Mouse (Mus musculus) G1E (cell line): ENCODE results near the gene AI661453. TPM values are rescaled to one million over a fixed set of nuclear protein-coding genes. Genes with fewer than 3 reads are reported as not detected.

Source experiments
- ATAC-seq: 2 replicates; pipeline ENCODE4 v1.8.0; 2016; ENCODE audit warnings: mild to moderate bottlenecking; ENCODE audit not compliant: insufficient number of reproducible peaks, poor library complexity, low FRiP score, severe bottlenecking; ENCODE audit errors: extremely low read depth
- DNase-seq: peaks from one replicate; pipeline ENCODE4 v3.0.0; 2012; ENCODE audit warnings: low spot score
- H3K27me3 ChIP-seq: 2 replicates; pipeline ENCODE4 v1.6.1; 2012; ENCODE audit warnings: mild to moderate bottlenecking, low read length, inconsistent platforms; ENCODE audit not compliant: insufficient read depth
- H3K36me3 ChIP-seq: replicated peaks from 2 replicates; pipeline ENCODE3; 2012; ENCODE audit warnings: mild to moderate bottlenecking, inconsistent platforms
- H3K4me1 ChIP-seq: 2 replicates; pipeline ENCODE4 v1.6.1; 2012; ENCODE audit warnings: low read depth, low read length, inconsistent platforms, mixed read lengths; ENCODE audit not compliant: insufficient read depth
- H3K4me3 ChIP-seq: 2 replicates; pipeline ENCODE4 v1.5.1; 2012; ENCODE audit warnings: low read depth, mild to moderate bottlenecking, inconsistent platforms, low read length, moderate library complexity, mixed read lengths
- H3K9me3 ChIP-seq: replicated peaks from 2 replicates; pipeline ENCODE4 v1.6.1; 2012; ENCODE audit warnings: inconsistent platforms
- CTCF ChIP-seq: IDR thresholded peaks from 2 replicates; pipeline ENCODE4 v1.5.1; 2012; ENCODE audit warnings: low read depth, low read length, inconsistent platforms, mixed read lengths
- GATA1 ChIP-seq: IDR thresholded peaks from 2 replicates; pipeline ENCODE4 v1.6.1; 2012; ENCODE audit warnings: borderline replicate concordance, low read length, inconsistent platforms, mixed read lengths
- GATA2 ChIP-seq: IDR thresholded peaks from 2 replicates; pipeline ENCODE4 v1.6.1; 2012; ENCODE audit warnings: low read depth, low read length, inconsistent platforms, borderline replicate concordance
- POLR2AphosphoS5 ChIP-seq: IDR thresholded peaks from 2 replicates; pipeline ENCODE4 v1.6.1; 2012; ENCODE audit warnings: low read depth, low read length, inconsistent platforms; ENCODE audit not compliant: insufficient replicate concordance
- TAL1 ChIP-seq: conservative IDR thresholded peaks from 2 replicates; pipeline ENCODE4 v1.6.1; 2012; ENCODE audit warnings: low read depth, low read length, inconsistent platforms, mixed read lengths
- polyA plus RNA-seq: library from polyadenylated mRNA; stranded (reverse); fragments of >175 nt; gene quantifications from 2 replicates; pipeline ENCODE4 v1.2.3, GENCODE M21; 2012
- total RNA-seq, 2 experiments: library from RNA; stranded (forward) in 1 of 2; stranded (reverse) in 1 of 2; fragments of 200-1000 nt in 1 of 2; fragments of >200 nt in 1 of 2; fragmentation: Nextera tagmentation in 1 of 2; gene quantifications; 2 replicates each; pipeline ENCODE4 v1.2.3; 2014 to 2017

Gene AI661453
- not detected in 2 replicates for total RNA-seq (2014; fragmentation: Nextera tagmentation)
- under 0.01 and 0.06 TPM in 2 replicates for total RNA-seq (2017)
- 0.02 and 0.03 TPM in 2 replicates for polyA plus RNA-seq

GRCm38 (mm10) chr17:47436156-47436906 is at the start of gene AI661453:
AI661453 (plus strand) TSS chr17:47436615.
- H3K9me3 ChIP-seq, result no peaks in the 10 kb centered on the region
- no peak for DNase-seq
- H3K4me1 ChIP-seq, result no peaks in the 10 kb centered on the region
- no peaks in the 10 kb centered on the region for H3K36me3 ChIP-seq
- no peak within 1 kb of the TSS for H3K4me3 ChIP-seq
- no peak for ATAC-seq
- H3K27me3 ChIP-seq, result peaks cover 52% of the 10 kb centered on the region
- no peak for TF ChIP-seq GATA1
- TF ChIP-seq GATA2, result no peak

GRCm38 (mm10) chr17:47386649-47387048 is 49.8 kb upstream of the AI661453 start:
- ATAC-seq, result no peak
- Histone ChIP-seq H3K36me3 (peaks cover 7% of the 10 kb centered on the region), H3K4me1 (no peaks in the 10 kb centered on the region), H3K27me3 (peaks cover 5% of the 10 kb centered on the region; the same call in 1 of the 2 replicates), H3K4me3 (no peak overlapping the region), H3K9me3 (peaks cover 3% of the 10 kb centered on the region)
- no peak for TF ChIP-seq GATA2
- TF ChIP-seq CTCF, result peak; percentile 75
- no peak for DNase-seq

- H3K9me3 ChIP-seq, result no peaks in the 10 kb centered on the region
- no peak overlapping the region for H3K4me3 ChIP-seq
- no peak for TF ChIP-seq GATA2
- TF ChIP-seq CTCF, result no peak
- TF ChIP-seq TAL1, result no peak
- no peak for TF ChIP-seq GATA1
- TF ChIP-seq POLR2AphosphoS5, result no peak
- H3K27me3 ChIP-seq, result peaks cover 30% of the 10 kb centered on the region
- DNase-seq (no peak), ATAC-seq (no peak)
- H3K36me3 ChIP-seq, result no peaks in the 10 kb centered on the region
- peaks cover 14% of the 10 kb centered on the region for H3K4me1 ChIP-seq
Observed at GRCm38 (mm10) chr17:47394223-47394869, 42.1 kb upstream of the AI661453 start.

GRCm38 (mm10) chr17:47395376-47395913 is 41.0 kb upstream of the AI661453 start:
- TF ChIP-seq TAL1 (no peak), GATA2 (no peak), CTCF (no peak), POLR2AphosphoS5 (no peak), GATA1 (no peak)
- Histone ChIP-seq H3K4me3 (peak overlapping the region; percentile 68), H3K9me3 (no peaks in the 10 kb centered on the region), H3K27me3 (peaks cover 30% of the 10 kb centered on the region), H3K36me3 (no peaks in the 10 kb centered on the region), H3K4me1 (peaks cover 14% of the 10 kb centered on the region)
- ATAC-seq (no peak), DNase-seq (peak; percentile 23)

GRCm38 (mm10) chr17:47399091-47399490 is 37.3 kb upstream of the AI661453 start:
- no peaks in the 10 kb centered on the region for H3K36me3 ChIP-seq
- ATAC-seq (no peak), DNase-seq (no peak)
- H3K4me3 ChIP-seq, result no peak overlapping the region
- H3K27me3 ChIP-seq, result peaks cover 14% of the 10 kb centered on the region
- TF ChIP-seq POLR2AphosphoS5 (no peak), GATA1 (no peak), GATA2 (no peak), TAL1 (no peak), CTCF (no peak)
- H3K4me1 ChIP-seq, result peaks cover 14% of the 10 kb centered on the region
- no peaks in the 10 kb centered on the region for H3K9me3 ChIP-seq

GRCm38 (mm10) chr17:47400451-47400850 is 36.0 kb upstream of the AI661453 start, which contains the start of gene Guca1a:
Guca1a (minus strand) TSS chr17:47400584.
- TF ChIP-seq GATA1, result no peak
- no peak for TF ChIP-seq GATA2
- TF ChIP-seq POLR2AphosphoS5, result no peak
- TF ChIP-seq TAL1, result no peak
- no peak for TF ChIP-seq CTCF
- DNase-seq (no peak), ATAC-seq (no peak)
- no peak within 1 kb of the TSS for H3K4me3 ChIP-seq
- no peaks in the 10 kb centered on the region for H3K36me3 ChIP-seq
- H3K27me3 ChIP-seq, result peaks cover 8% of the 10 kb centered on the region
- no peaks in the 10 kb centered on the region for H3K9me3 ChIP-seq
- H3K4me1 ChIP-seq, result peaks cover 8% of the 10 kb centered on the region
